Mouse (Mus musculus) hindbrain, postnatal 0 days (tissue): Measurements from ENCODE around the gene Chst12. TPM values are rescaled to one million over a fixed set of nuclear protein-coding genes. Genes with fewer than 3 reads are reported as not detected.
A peak's percentile ranks its signal among the peaks of the same experiment; 100 is the strongest.

Source experiments
- ATAC-seq: fragments of 200-750 bp; cut with Nextera tagmentation; 2 replicates; pipeline ENCODE4 v1.8.0; 2017; ENCODE audit warnings: mild to moderate bottlenecking, moderate TSS enrichment, moderate library complexity
- DNase-seq: peaks from one replicate; pipeline ENCODE4 v3.0.0-alpha.2; 2015; ENCODE audit warnings: low spot score
- H3K27ac ChIP-seq: fragments of 300-500 bp; sonication (generic); 2 replicates; pipeline ENCODE4 v1.5.1; 2014; ENCODE audit warnings: mild to moderate bottlenecking
- H3K27me3 ChIP-seq: fragments of 300-500 bp; sonication (generic); 2 replicates; pipeline ENCODE4 v1.6.1; 2014; ENCODE audit warnings: low read length, mixed read lengths; ENCODE audit not compliant: insufficient read depth
- H3K36me3 ChIP-seq: fragments of 300-500 bp; sonication (generic); 2 replicates; pipeline ENCODE4 v1.6.1; 2014; ENCODE audit warnings: low read length, mixed read lengths; ENCODE audit not compliant: insufficient read depth
- H3K4me1 ChIP-seq: fragments of 300-500 bp; sonication (generic); 2 replicates; pipeline ENCODE4 v1.6.1; 2014; ENCODE audit warnings: antibody characterized with exemption, low read length, mixed read lengths; ENCODE audit not compliant: insufficient read depth
- H3K4me2 ChIP-seq: fragments of 300-500 bp; sonication (generic); 2 replicates; pipeline ENCODE4 v1.6.1; 2014; ENCODE audit warnings: low read depth, mild to moderate bottlenecking, low read length, moderate library complexity, mixed read lengths
- H3K4me3 ChIP-seq: fragments of 300-500 bp; sonication (generic); 2 replicates; pipeline ENCODE4 v1.5.1; 2014; ENCODE audit warnings: low read length
- H3K9ac ChIP-seq: fragments of 300-500 bp; sonication (generic); replicated peaks from 2 replicates; pipeline ENCODE4 v1.6.1; 2014; ENCODE audit warnings: mild to moderate bottlenecking, low read length, moderate library complexity, mixed read lengths
- H3K9me3 ChIP-seq: fragments of 300-500 bp; sonication (generic); 2 replicates; pipeline ENCODE4 v1.6.1; 2016; ENCODE audit warnings: low read length, mixed read lengths
- CTCF ChIP-seq: IDR thresholded peaks from 2 replicates; pipeline ENCODE4 v1.5.1; 2016; ENCODE audit warnings: antibody characterized with exemption, control low read depth, low read depth
- WGBS: fragments of 180-500 bp; shearing (Covaris S2); extraction: QIAGEN DNeasy Blood & Tissue Kit; methylation state at CpG from one replicate; pipeline ENCODE4 v1.1.7; 2014; 5-methylcytosine and 5-hydroxymethylcytosine counted together
- polyA plus RNA-seq: library from polyadenylated mRNA; unstranded; fragments of >200 nt; fragmentation: Nextera tagmentation; extraction: Ambion mirVana; gene quantifications from 2 replicates; pipeline ENCODE4 v1.2.1, GENCODE M21; 2015
- total RNA-seq: library from RNA; depleted of rRNA; stranded (reverse); fragments of >200 nt; gene quantifications from 2 replicates; pipeline ENCODE4 v1.2.3, GENCODE M21; 2014

The Chst12 gene
- total and polyA plus RNA-seq, 2 experiments from 2014 or later = 22.0 to 22.7 TPM

DNA sequence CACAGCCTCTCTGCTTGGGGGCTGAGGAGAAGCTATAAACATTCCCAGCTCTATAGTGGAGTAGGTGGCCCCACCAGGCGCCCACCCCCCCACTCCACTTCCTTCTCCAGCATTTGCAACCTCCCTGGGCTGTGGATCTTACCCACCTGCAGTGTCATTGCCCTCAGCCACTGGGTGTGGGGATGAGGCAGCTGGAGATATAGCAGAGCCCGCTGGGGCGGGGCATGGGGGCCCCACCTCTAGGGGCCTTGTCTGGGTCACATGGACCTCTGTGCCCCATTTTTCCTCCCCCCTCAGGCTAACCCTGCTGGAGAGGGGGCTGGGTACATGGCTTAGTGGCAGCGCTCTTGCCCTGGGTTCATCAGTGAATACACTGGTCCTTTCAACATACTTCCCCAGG is 59.5 kb downstream of the Chst12 start, which contains the start of gene Grifin:
Gene Grifin (minus strand): TSS at position 176 of the 400 bp plus-strand sequence.
- Histone ChIP-seq H3K27me3 (no peaks in the 10 kb centered on the region), H3K4me1 (no peaks in the 10 kb centered on the region; the same call in 1 of the 2 replicates), H3K9ac (no peak within 1 kb of the TSS), H3K4me2 (no peak within 1 kb of the TSS), H3K4me3 (no peak within 1 kb of the TSS), H3K9me3 (no peaks in the 10 kb centered on the region), H3K36me3 (no peaks in the 10 kb centered on the region), H3K27ac (peak within 1 kb of the TSS; percentile 26; the same call in 1 of the 2 replicates)
- TF ChIP-seq CTCF = no peak
- WGBS = 85% methylated on average over 4 of the region's 4 CpGs
- ATAC-seq (no peak), DNase-seq (no peak)

DNA sequence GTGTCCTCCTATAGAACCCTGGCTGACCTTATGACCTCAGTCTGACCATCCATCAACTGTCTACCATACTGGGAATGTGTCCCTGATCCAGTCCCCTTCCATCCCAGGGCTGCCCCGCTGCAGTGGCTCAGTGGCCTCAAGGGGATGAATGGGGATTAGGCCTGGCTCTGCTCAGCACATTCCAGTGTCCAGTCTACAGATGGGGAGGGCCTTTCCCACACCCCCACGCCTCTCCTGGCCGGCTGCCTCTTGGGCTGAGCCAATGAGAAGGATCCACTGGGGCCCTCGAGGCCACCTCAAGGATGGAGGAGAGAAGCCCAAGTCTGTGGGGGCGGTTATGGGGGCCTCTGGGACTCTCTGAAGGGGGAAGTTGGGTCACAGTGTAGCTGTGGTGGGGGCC is 60.1 kb downstream of the Chst12 start:
- peak; percentile 57 for DNase-seq
- WGBS = 23% methylated on average over 4 of the region's 5 CpGs
- no peak overlapping the region for H3K9ac ChIP-seq
- no peaks in the 10 kb centered on the region; the same call in 1 of the 2 replicates for H3K4me1 ChIP-seq
- H3K9me3 ChIP-seq = no peaks in the 10 kb centered on the region
- H3K27ac ChIP-seq = peak overlapping the region; percentile 26; the same call in 1 of the 2 replicates
- no peaks in the 10 kb centered on the region for H3K36me3 ChIP-seq
- H3K4me3 ChIP-seq = no peak overlapping the region
- no peaks in the 10 kb centered on the region for H3K27me3 ChIP-seq
- TF ChIP-seq CTCF = no peak
- ATAC-seq = peak; percentile 71
- no peak overlapping the region for H3K4me2 ChIP-seq

DNA sequence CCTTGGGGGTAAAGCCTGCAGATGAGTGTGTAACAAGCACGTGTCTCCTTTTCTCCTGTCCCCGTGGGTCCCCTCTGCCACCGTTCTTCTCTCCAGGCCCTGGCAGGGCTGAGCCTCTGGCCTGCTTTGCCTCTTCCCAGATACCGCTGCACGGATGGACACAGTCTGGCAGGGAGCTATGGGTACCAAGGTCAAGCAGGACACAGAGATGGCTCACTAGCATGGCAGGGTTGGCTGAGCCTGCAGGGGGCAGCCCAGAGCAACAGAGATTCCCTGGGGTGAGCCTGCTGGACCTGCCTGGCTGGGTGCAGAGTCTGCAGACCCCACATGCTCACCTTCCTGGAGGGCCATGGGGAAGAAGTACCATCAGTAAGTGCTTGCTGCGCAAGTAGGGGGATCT is 60.5 kb downstream of the Chst12 start:
- H3K9me3 ChIP-seq = no peaks in the 10 kb centered on the region
- H3K27me3 ChIP-seq = no peaks in the 10 kb centered on the region
- H3K4me2 ChIP-seq = no peak overlapping the region
- H3K27ac ChIP-seq = peak overlapping the region; percentile 26; the same call in 1 of the 2 replicates
- no peak overlapping the region for H3K9ac ChIP-seq
- no peak overlapping the region for H3K4me3 ChIP-seq
- no peaks in the 10 kb centered on the region; the same call in 1 of the 2 replicates for H3K4me1 ChIP-seq
- DNase-seq (peak; percentile 51), ATAC-seq (peak; percentile 60)
- peak; percentile 66 for TF ChIP-seq CTCF
- 56% methylated on average over 6 of the region's 6 CpGs for WGBS
- no peaks in the 10 kb centered on the region for H3K36me3 ChIP-seq

DNA sequence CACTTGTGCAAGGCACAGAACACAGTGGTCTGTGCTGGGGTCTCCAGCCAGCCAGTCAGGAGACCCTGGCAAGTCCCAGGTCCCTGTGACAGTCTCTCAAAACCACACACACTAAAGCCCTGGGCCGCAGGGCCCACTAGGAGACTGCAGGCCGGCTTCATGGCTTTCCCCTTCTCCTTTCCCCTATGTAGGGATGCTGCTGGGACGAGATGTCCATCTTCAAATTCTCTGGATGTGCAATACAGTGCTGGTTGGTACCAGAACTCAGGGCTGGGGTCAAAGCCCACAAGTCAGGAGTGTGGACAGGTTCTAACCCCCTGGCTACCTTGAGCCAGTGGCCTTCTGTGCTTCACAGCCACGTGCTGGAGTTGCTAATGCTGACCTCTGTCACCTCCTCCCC is 60.9 kb downstream of the Chst12 start:
- no peak for TF ChIP-seq CTCF

GRCm38 (mm10) chr5:140567321-140567720 is 62.0 kb downstream of the Chst12 start:
- no peaks in the 10 kb centered on the region for H3K9me3 ChIP-seq
- ATAC-seq (no peak), DNase-seq (no peak)
- H3K4me2 ChIP-seq = no peak overlapping the region
- no peak overlapping the region for H3K27ac ChIP-seq
- WGBS = 48% methylated on average over 10 of the region's 11 CpGs
- H3K9ac ChIP-seq = no peak overlapping the region
- no peaks in the 10 kb centered on the region for H3K36me3 ChIP-seq
- H3K27me3 ChIP-seq = no peaks in the 10 kb centered on the region
- H3K4me1 ChIP-seq = no peaks in the 10 kb centered on the region; the same call in 1 of the 2 replicates
- H3K4me3 ChIP-seq = no peak overlapping the region
- TF ChIP-seq CTCF = no peak

More for the DNA sequence above, 60.9 kb downstream of the Chst12 start:
- no peak overlapping the region for H3K4me3 ChIP-seq
- ATAC-seq (no peak), DNase-seq (no peak)
- no peak overlapping the region for H3K9ac ChIP-seq
- no peaks in the 10 kb centered on the region; the same call in 1 of the 2 replicates for H3K4me1 ChIP-seq
- 81% methylated on average over 4 of the region's 4 CpGs for WGBS
- no peaks in the 10 kb centered on the region for H3K36me3 ChIP-seq
- H3K4me2 ChIP-seq = no peak overlapping the region
- H3K27ac ChIP-seq = peak overlapping the region; percentile 26; the same call in 1 of the 2 replicates
- H3K9me3 ChIP-seq = no peaks in the 10 kb centered on the region
- H3K27me3 ChIP-seq = no peaks in the 10 kb centered on the region

DNA sequence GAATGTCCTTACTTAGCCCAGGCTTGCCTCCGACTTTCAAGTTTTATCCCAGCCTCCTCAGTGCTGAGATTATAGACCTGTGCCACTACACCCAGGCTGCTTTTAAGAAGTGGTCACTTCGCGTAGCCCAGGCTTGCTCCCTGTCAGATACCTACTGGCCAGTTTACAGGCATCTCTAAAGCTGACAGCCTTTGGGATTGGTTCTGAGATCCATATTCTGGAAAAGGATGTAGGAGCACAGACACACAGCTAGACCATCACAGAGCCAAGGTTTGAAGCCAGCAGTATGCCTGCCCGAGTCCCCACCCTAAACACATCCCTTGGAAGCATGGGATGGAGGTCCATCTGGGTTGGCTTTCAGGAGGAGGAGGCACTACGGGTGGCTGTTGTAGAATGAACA is 62.4 kb downstream of the Chst12 start:
- no peak overlapping the region for H3K4me3 ChIP-seq
- ATAC-seq (no peak), DNase-seq (no peak)
- H3K27ac ChIP-seq = no peak overlapping the region
- H3K36me3 ChIP-seq = no peaks in the 10 kb centered on the region
- H3K9ac ChIP-seq = no peak overlapping the region
- H3K9me3 ChIP-seq = no peaks in the 10 kb centered on the region
- 90% methylated on average over 5 of the region's 5 CpGs for WGBS
- H3K4me1 ChIP-seq = no peaks in the 10 kb centered on the region; the same call in 1 of the 2 replicates
- no peaks in the 10 kb centered on the region for H3K27me3 ChIP-seq
- TF ChIP-seq CTCF = no peak
- no peak overlapping the region for H3K4me2 ChIP-seq

- Histone ChIP-seq H3K36me3 (no peaks in the 10 kb centered on the region), H3K27ac (no peak overlapping the region), H3K27me3 (no peaks in the 10 kb centered on the region), H3K9me3 (no peaks in the 10 kb centered on the region), H3K4me2 (no peak overlapping the region), H3K4me3 (no peak overlapping the region), H3K9ac (no peak overlapping the region), H3K4me1 (no peaks in the 10 kb centered on the region; the same call in 1 of the 2 replicates)
- peak; percentile 89 for TF ChIP-seq CTCF
- ATAC-seq (peak; percentile 30; the same call in 1 of the 2 replicates), DNase-seq (peak; percentile 73)
- WGBS = 39% methylated on average over 10 of the region's 10 CpGs
Observed at GRCm38 (mm10) chr5:140568321-140568970, 63.1 kb downstream of the Chst12 start.
